Mouse (Mus musculus) thymus, adult 2 months (tissue): ENCODE measurements around the gene Pknox2. TPM values are rescaled to one million over a fixed set of nuclear protein-coding genes. Genes with fewer than 3 reads are reported as not detected.

ENCODE experiments used
- DNase-seq: peaks from one replicate; pipeline ENCODE4 v3.0.0; 2021
- H3K27ac ChIP-seq: fragments of 200-500 bp; 2 replicates; pipeline ENCODE4 v1.5.1; 2012; ENCODE audit warnings: low read length, control low read depth; ENCODE audit not compliant: control insufficient read depth, insufficient read depth
- H3K27me3 ChIP-seq: fragments of 200-500 bp; 2 replicates; pipeline ENCODE4 v1.6.1; 2012; ENCODE audit warnings: mild to moderate bottlenecking, low read length, moderate library complexity, mixed read lengths; ENCODE audit not compliant: control insufficient read depth, insufficient read depth
- H3K36me3 ChIP-seq: fragments of 200-500 bp; 2 replicates; pipeline ENCODE4 v1.6.1; 2012; ENCODE audit warnings: mild to moderate bottlenecking, low read length, moderate library complexity; ENCODE audit not compliant: control insufficient read depth, insufficient read depth
- H3K4me1 ChIP-seq: fragments of 200-500 bp; replicated peaks from 2 replicates; pipeline ENCODE4 v1.6.1; 2012; ENCODE audit warnings: low read length; ENCODE audit not compliant: control insufficient read depth, insufficient read depth
- H3K4me3 ChIP-seq: fragments of 200-500 bp; 2 replicates; pipeline ENCODE4 v1.5.1; 2012; ENCODE audit warnings: mild to moderate bottlenecking, low read length, control low read depth, moderate library complexity; ENCODE audit not compliant: control insufficient read depth, insufficient read depth
- CTCF ChIP-seq: fragments of 200-500 bp; IDR thresholded peaks from 2 replicates; pipeline ENCODE4 v1.5.1; 2012; ENCODE audit warnings: mild to moderate bottlenecking, control low read depth, low read length, moderate library complexity, borderline replicate concordance; ENCODE audit not compliant: control insufficient read depth, poor library complexity, insufficient read depth; ENCODE audit errors: extremely low read depth
- POLR2A ChIP-seq: fragments of 200-500 bp; IDR thresholded peaks from 2 replicates; pipeline ENCODE4 v1.6.1; 2012; ENCODE audit warnings: mild to moderate bottlenecking, low read length, control low read depth, moderate library complexity; ENCODE audit not compliant: control insufficient read depth, poor library complexity, insufficient read depth; ENCODE audit errors: extremely low read depth
- WGBS: fragments of 180-500 bp; shearing (Covaris S2); methylation state at CpG from one replicate; pipeline ENCODE4 v1.1.7; 2018; 5-methylcytosine and 5-hydroxymethylcytosine counted together
- polyA plus RNA-seq: library from polyadenylated mRNA; depleted of rRNA; stranded (reverse); fragments of >200 nt; gene quantifications from 2 replicates; pipeline ENCODE4 v1.2.3, GENCODE M21; 2012

Gene Pknox2
- polyA plus RNA-seq, 1 experiment = 3.2 TPM

GRCm38 (mm10) chr9:37133495-37133894 is 13.7 kb downstream of the Pknox2 start:
- Histone ChIP-seq H3K27me3 (no peaks in the 10 kb centered on the region), H3K4me3 (no peak overlapping the region), H3K36me3 (no peaks in the 10 kb centered on the region), H3K4me1 (no peaks in the 10 kb centered on the region), H3K27ac (no peak overlapping the region)
- TF ChIP-seq CTCF (no peak), POLR2A (no peak)
- 90% methylated on average over 7 of the region's 7 CpGs for WGBS
- no peak for DNase-seq

GRCm38 (mm10) chr9:37129046-37129445 is 18.2 kb downstream of the Pknox2 start:
- DNase-seq = no peak
- WGBS = 95% methylated on average over 6 of the region's 6 CpGs
- no peak overlapping the region for H3K27ac ChIP-seq
- no peaks in the 10 kb centered on the region for H3K4me1 ChIP-seq
- no peak overlapping the region for H3K4me3 ChIP-seq
- H3K36me3 ChIP-seq = no peaks in the 10 kb centered on the region
- no peaks in the 10 kb centered on the region for H3K27me3 ChIP-seq
- TF ChIP-seq CTCF = no peak
- TF ChIP-seq POLR2A = no peak

- H3K4me1 ChIP-seq = no peaks in the 10 kb centered on the region
- H3K27ac ChIP-seq = no peak overlapping the region
- H3K36me3 ChIP-seq = no peaks in the 10 kb centered on the region
- no peaks in the 10 kb centered on the region for H3K27me3 ChIP-seq
- WGBS = 94% methylated on average over 2 of the region's 2 CpGs
- no peak for DNase-seq
- no peak for TF ChIP-seq CTCF
- no peak for TF ChIP-seq POLR2A
- H3K4me3 ChIP-seq = no peak overlapping the region
These were observed 21.0 kb downstream of the Pknox2 start for GRCm38 (mm10) chr9:37126197-37126596.

- TF ChIP-seq CTCF (no peak), POLR2A (no peak)
- 88% methylated on average over 8 of the region's 8 CpGs for WGBS
- no peak for DNase-seq
These were observed 22.3 kb downstream of the Pknox2 start for GRCm38 (mm10) chr9:37124696-37125480.

GRCm38 (mm10) chr9:37123384-37123783 is 23.8 kb downstream of the Pknox2 start:
- TF ChIP-seq CTCF (no peak), POLR2A (no peak)
- Histone ChIP-seq H3K27me3 (no peaks in the 10 kb centered on the region), H3K36me3 (no peaks in the 10 kb centered on the region), H3K27ac (no peak overlapping the region), H3K4me3 (no peak overlapping the region), H3K4me1 (no peaks in the 10 kb centered on the region)
- no peak for DNase-seq
- WGBS = 86% methylated on average over 7 of the region's 7 CpGs

More at GRCm38 (mm10) chr9:37124696-37125480, 22.3 kb downstream of the Pknox2 start:
- Histone ChIP-seq H3K4me1 (no peaks in the 10 kb centered on the region), H3K27me3 (no peaks in the 10 kb centered on the region), H3K27ac (no peak overlapping the region), H3K36me3 (no peaks in the 10 kb centered on the region), H3K4me3 (no peak overlapping the region)

GRCm38 (mm10) chr9:37122971-37123370 is 24.2 kb downstream of the Pknox2 start:
- Histone ChIP-seq H3K27ac (no peak overlapping the region), H3K4me3 (no peak overlapping the region), H3K27me3 (no peaks in the 10 kb centered on the region), H3K36me3 (no peaks in the 10 kb centered on the region), H3K4me1 (no peaks in the 10 kb centered on the region)
- DNase-seq = no peak
- 88% methylated on average over 6 of the region's 6 CpGs for WGBS
- TF ChIP-seq CTCF = no peak
- TF ChIP-seq POLR2A = no peak

- TF ChIP-seq CTCF (no peak), POLR2A (no peak)
- no peaks in the 10 kb centered on the region for H3K36me3 ChIP-seq
- H3K27ac ChIP-seq = no peak overlapping the region
- H3K4me1 ChIP-seq = no peaks in the 10 kb centered on the region
- H3K27me3 ChIP-seq = no peaks in the 10 kb centered on the region
- no peak for DNase-seq
- H3K4me3 ChIP-seq = no peak overlapping the region
- 77% methylated on average over 1 of the region's 1 CpGs for WGBS
These were observed 24.8 kb downstream of the Pknox2 start for GRCm38 (mm10) chr9:37122381-37122780.
